ENCODE assay signal across 19 mouse cellular contexts in genomic region chr10:26220729-26221128, GRCm38 (mm10). TPM values are rescaled to one million over a fixed set of nuclear protein-coding genes. Genes with fewer than 3 reads are reported as not detected.
"Had no signal": no experiment of that assay in that cellular context is flagged by ENCODE, and none has a peak within 500 bp of the region (broad histone marks: within the 10 kb centered on the region; RNA-seq: fewer than 3 reads in every experiment).

No protein-coding gene starts in this region.

- H3K4me1 ChIP-seq: megakaryocyte, embryonic 14.5 days; midbrain, embryonic 12.5 days; neural tube, embryonic 12.5 days; stomach, embryonic 15.5 days had no signal

- H3K9ac ChIP-seq: liver, postnatal 0 days; lung, embryonic 15.5 days; midbrain, embryonic 12.5 days; neural tube, embryonic 12.5 days; stomach, embryonic 15.5 days had no signal

- H3K9me3 ChIP-seq: lung, embryonic 15.5 days; megakaryocyte, embryonic 14.5 days; midbrain, embryonic 12.5 days; neural tube, embryonic 12.5 days; stomach, embryonic 15.5 days had no signal

- ATAC-seq: liver, postnatal 0 days; lung, postnatal 0 days had no signal

- H3K27me3 ChIP-seq: lung, embryonic 15.5 days; megakaryocyte, embryonic 14.5 days; midbrain, embryonic 12.5 days; neural tube, embryonic 12.5 days; stomach, embryonic 15.5 days had no signal

- DNase-seq: liver, postnatal 0 days; lung, adult 2 months; lung, postnatal 14 days; lung, postnatal 36 days; midbrain, embryonic 14.5 days; right cerebral cortex, postnatal 14 days; thymus, adult 2 months; thymus, postnatal 25 days; thymus, postnatal 4 days had no signal

- H3K4me2 ChIP-seq: lung, embryonic 15.5 days; midbrain, embryonic 12.5 days; neural tube, embryonic 12.5 days; stomach, embryonic 15.5 days had no signal

- H3K36me3 ChIP-seq: lung, embryonic 15.5 days; midbrain, embryonic 12.5 days; neural tube, embryonic 12.5 days; stomach, embryonic 15.5 days had no signal

- H3K27ac ChIP-seq: lung, embryonic 15.5 days; macrophage; midbrain, embryonic 12.5 days; neural tube, embryonic 12.5 days; stomach, embryonic 15.5 days; stomach, postnatal 0 days had no signal

- H3K4me3 ChIP-seq: lung, embryonic 15.5 days; megakaryocyte, embryonic 14.5 days; midbrain, embryonic 12.5 days; neural tube, embryonic 12.5 days; stomach, embryonic 15.5 days had no signal

RNA-seq across cellular contexts. Expression of gene Samd3, which starts 8.8 kb away (rescaled TPM):
- polyA plus RNA-seq: macrophage; neural tube, embryonic 14.5 days; stomach, embryonic 15.5 days; stomach, postnatal 0 days; testis, adult 2 months had no signal
